Mouse (Mus musculus) forebrain, embryonic 15.5 days (tissue): Measurements from ENCODE around the gene Mlh1. TPM values are rescaled to one million over a fixed set of nuclear protein-coding genes. Genes with fewer than 3 reads are reported as not detected.

Experiments
- ATAC-seq: fragments of 200-750 bp; cut with Nextera tagmentation; replicated peaks from 2 replicates; pipeline ENCODE4 v1.8.0; 2017; ENCODE audit warnings: mild to moderate bottlenecking, moderate TSS enrichment, moderate library complexity
- H3K27ac ChIP-seq: fragments of 300-500 bp; sonication (generic); replicated peaks from 2 replicates; pipeline ENCODE4 v1.5.1; 2015; ENCODE audit warnings: mild to moderate bottlenecking, inconsistent platforms
- H3K27me3 ChIP-seq: fragments of 300-500 bp; sonication (generic); 2 replicates; pipeline ENCODE4 v1.6.1; 2015; ENCODE audit warnings: inconsistent platforms
- H3K36me3 ChIP-seq: fragments of 300-500 bp; sonication (generic); 2 replicates; pipeline ENCODE4 v1.6.1; 2015; ENCODE audit warnings: mild to moderate bottlenecking, inconsistent platforms
- H3K4me1 ChIP-seq: fragments of 300-500 bp; sonication (generic); 2 replicates; pipeline ENCODE4 v1.6.1; 2015; ENCODE audit warnings: inconsistent platforms
- H3K4me2 ChIP-seq: fragments of 300-500 bp; sonication (generic); replicated peaks from 2 replicates; pipeline ENCODE4 v1.6.1; 2015; ENCODE audit warnings: mild to moderate bottlenecking, inconsistent platforms
- H3K4me3 ChIP-seq: fragments of 300-500 bp; sonication (generic); 2 replicates; pipeline ENCODE4 v1.5.1; 2015; ENCODE audit warnings: mild to moderate bottlenecking, inconsistent platforms
- H3K9ac ChIP-seq: fragments of 300-500 bp; sonication (generic); replicated peaks from 2 replicates; pipeline ENCODE4 v1.6.1; 2015; ENCODE audit warnings: mild to moderate bottlenecking, inconsistent platforms
- H3K9me3 ChIP-seq: fragments of 300-500 bp; sonication (generic); 2 replicates; pipeline ENCODE4 v1.6.1; 2016; ENCODE audit warnings: inconsistent platforms
- WGBS: fragments of 180-500 bp; shearing (Covaris S2); methylation state at CpG from one replicate; pipeline ENCODE4 v1.1.7; 2015; ENCODE audit warnings: mixed read lengths; 5-methylcytosine and 5-hydroxymethylcytosine counted together
- polyA plus RNA-seq: library from polyadenylated mRNA; unstranded; fragments of >200 nt; fragmentation: Nextera tagmentation; extraction: Ambion mirVana; gene quantifications from 2 replicates; pipeline ENCODE4 v1.2.1, GENCODE M21; 2015

Mlh1 gene
- polyA plus RNA-seq, 1 experiment from 2014 or later, result 34.2 TPM

- Histone ChIP-seq H3K4me1 (no peaks in the 10 kb centered on the region), H3K9ac (no peak overlapping the region), H3K27me3 (no peaks in the 10 kb centered on the region), H3K9me3 (no peaks in the 10 kb centered on the region), H3K4me3 (no peak overlapping the region), H3K36me3 (peaks cover 44% of the 10 kb centered on the region), H3K27ac (no peak overlapping the region), H3K4me2 (no peak overlapping the region)
- 79% methylated on average over 4 of the region's 4 CpGs for WGBS
- no peak for ATAC-seq
Measured at GRCm38 (mm10) chr9:111239821-111240220, 31.8 kb downstream of the Mlh1 start.

GRCm38 (mm10) chr9:111237726-111238125 is 33.9 kb downstream of the Mlh1 start:
- peaks cover 59% of the 10 kb centered on the region for H3K36me3 ChIP-seq

DNA sequence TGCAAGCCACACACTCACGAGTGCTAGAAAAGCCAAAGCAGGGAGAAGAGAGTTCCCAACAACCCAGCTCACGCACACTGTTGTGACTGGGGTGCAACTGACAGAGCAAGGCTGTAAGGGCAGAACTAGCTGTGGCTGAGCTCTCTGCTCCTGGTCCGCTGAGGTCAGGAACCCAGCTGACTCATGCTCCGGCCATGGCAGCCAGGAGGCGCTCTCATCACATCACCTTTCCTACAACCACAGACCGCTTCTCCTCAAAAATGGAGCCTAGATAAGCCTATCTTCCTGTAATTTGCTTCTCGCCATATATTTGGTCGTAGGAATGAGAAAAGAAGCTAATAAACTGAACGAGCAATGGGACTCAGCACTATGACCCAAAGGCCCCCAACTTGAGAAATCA is 36.9 kb downstream of the Mlh1 start:
- Histone ChIP-seq H3K27ac (no peak overlapping the region), H3K4me1 (no peaks in the 10 kb centered on the region), H3K9me3 (no peaks in the 10 kb centered on the region), H3K9ac (no peak overlapping the region), H3K4me3 (no peak overlapping the region), H3K36me3 (peaks cover 64% of the 10 kb centered on the region), H3K4me2 (no peak overlapping the region), H3K27me3 (no peaks in the 10 kb centered on the region)
- WGBS, result 90% methylated on average over 9 of the region's 9 CpGs
- ATAC-seq, result no peak

More at GRCm38 (mm10) chr9:111237726-111238125, 33.9 kb downstream of the Mlh1 start:
- Histone ChIP-seq H3K9ac (no peak overlapping the region), H3K27me3 (no peaks in the 10 kb centered on the region), H3K4me1 (no peaks in the 10 kb centered on the region), H3K9me3 (no peaks in the 10 kb centered on the region), H3K4me2 (no peak overlapping the region), H3K4me3 (no peak overlapping the region), H3K27ac (no peak overlapping the region)
- no peak for ATAC-seq

GRCm38 (mm10) chr9:111228446-111228845 is 43.1 kb downstream of the Mlh1 start:
- Histone ChIP-seq H3K4me3 (no peak overlapping the region), H3K36me3 (peaks cover 68% of the 10 kb centered on the region), H3K27ac (no peak overlapping the region), H3K9me3 (no peaks in the 10 kb centered on the region), H3K27me3 (no peaks in the 10 kb centered on the region), H3K4me1 (no peaks in the 10 kb centered on the region), H3K4me2 (no peak overlapping the region), H3K9ac (no peak overlapping the region)
- WGBS, result 95% methylated on average over 5 of the region's 5 CpGs
- no peak for ATAC-seq

- no peaks in the 10 kb centered on the region for H3K4me1 ChIP-seq
- H3K9ac ChIP-seq, result no peak overlapping the region
- H3K27ac ChIP-seq, result no peak overlapping the region
- ATAC-seq, result no peak
- H3K36me3 ChIP-seq, result peaks cover 57% of the 10 kb centered on the region
- no peaks in the 10 kb centered on the region for H3K27me3 ChIP-seq
- H3K4me3 ChIP-seq, result no peak overlapping the region
- H3K4me2 ChIP-seq, result no peak overlapping the region
- no peaks in the 10 kb centered on the region for H3K9me3 ChIP-seq
- 96% methylated on average over 5 of the region's 5 CpGs for WGBS
Measured at GRCm38 (mm10) chr9:111223406-111223805, 48.2 kb downstream of the Mlh1 start.

DNA sequence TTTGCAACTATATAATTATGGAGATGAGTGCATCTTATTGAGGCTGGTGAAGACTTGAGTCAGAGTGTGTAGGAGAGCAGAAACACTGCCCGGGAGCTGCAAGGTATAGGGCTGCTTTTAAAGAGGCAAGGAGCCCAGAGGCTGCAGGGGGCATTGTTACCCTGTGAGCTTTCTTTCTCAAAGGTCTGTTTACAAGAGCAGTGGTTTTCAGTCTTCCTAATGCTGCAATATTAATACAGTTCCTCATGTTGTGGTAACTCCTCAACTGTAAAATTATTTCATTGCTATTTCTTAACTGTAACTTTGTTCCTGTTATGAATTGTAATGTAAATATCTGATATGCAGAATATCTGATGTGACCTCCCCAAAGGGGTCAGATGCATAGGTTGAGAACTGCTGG is 50.0 kb downstream of the Mlh1 start:
- peaks cover 53% of the 10 kb centered on the region for H3K36me3 ChIP-seq
- no peaks in the 10 kb centered on the region for H3K9me3 ChIP-seq
- no peaks in the 10 kb centered on the region for H3K27me3 ChIP-seq
- no peak overlapping the region for H3K27ac ChIP-seq
- H3K4me2 ChIP-seq, result no peak overlapping the region
- H3K4me1 ChIP-seq, result no peaks in the 10 kb centered on the region
- 97% methylated on average over 1 of the region's 1 CpGs for WGBS
- no peak for ATAC-seq
- H3K9ac ChIP-seq, result no peak overlapping the region
- no peak overlapping the region for H3K4me3 ChIP-seq

GRCm38 (mm10) chr9:111220551-111221080 is 51.0 kb downstream of the Mlh1 start:
- 91% methylated on average over 5 of the region's 5 CpGs for WGBS
- Histone ChIP-seq H3K27me3 (no peaks in the 10 kb centered on the region), H3K36me3 (peaks cover 54% of the 10 kb centered on the region), H3K4me3 (no peak overlapping the region), H3K4me1 (no peaks in the 10 kb centered on the region), H3K27ac (no peak overlapping the region), H3K9ac (no peak overlapping the region), H3K9me3 (no peaks in the 10 kb centered on the region), H3K4me2 (no peak overlapping the region)
- ATAC-seq, result no peak

- Histone ChIP-seq H3K9ac (no peak overlapping the region), H3K27ac (no peak overlapping the region), H3K36me3 (peaks cover 26% of the 10 kb centered on the region), H3K4me3 (no peak overlapping the region), H3K4me2 (no peak overlapping the region), H3K9me3 (no peaks in the 10 kb centered on the region), H3K27me3 (no peaks in the 10 kb centered on the region), H3K4me1 (no peaks in the 10 kb centered on the region)
- ATAC-seq, result no peak
Measured at GRCm38 (mm10) chr9:111216424-111216823, 55.2 kb downstream of the Mlh1 start.

GRCm38 (mm10) chr9:111213501-111213900 is 58.1 kb downstream of the Mlh1 start:
- no peak overlapping the region for H3K9ac ChIP-seq
- whole genome bisulfite sequencing, result 78% methylated on average over 6 of the region's 6 CpGs
- H3K4me2 ChIP-seq, result no peak overlapping the region
- no peak overlapping the region for H3K4me3 ChIP-seq
- H3K9me3 ChIP-seq, result no peaks in the 10 kb centered on the region
- H3K4me1 ChIP-seq, result no peaks in the 10 kb centered on the region
- peaks cover 15% of the 10 kb centered on the region for H3K36me3 ChIP-seq
- no peak overlapping the region for H3K27ac ChIP-seq
- H3K27me3 ChIP-seq, result no peaks in the 10 kb centered on the region
- ATAC-seq, result no peak

DNA sequence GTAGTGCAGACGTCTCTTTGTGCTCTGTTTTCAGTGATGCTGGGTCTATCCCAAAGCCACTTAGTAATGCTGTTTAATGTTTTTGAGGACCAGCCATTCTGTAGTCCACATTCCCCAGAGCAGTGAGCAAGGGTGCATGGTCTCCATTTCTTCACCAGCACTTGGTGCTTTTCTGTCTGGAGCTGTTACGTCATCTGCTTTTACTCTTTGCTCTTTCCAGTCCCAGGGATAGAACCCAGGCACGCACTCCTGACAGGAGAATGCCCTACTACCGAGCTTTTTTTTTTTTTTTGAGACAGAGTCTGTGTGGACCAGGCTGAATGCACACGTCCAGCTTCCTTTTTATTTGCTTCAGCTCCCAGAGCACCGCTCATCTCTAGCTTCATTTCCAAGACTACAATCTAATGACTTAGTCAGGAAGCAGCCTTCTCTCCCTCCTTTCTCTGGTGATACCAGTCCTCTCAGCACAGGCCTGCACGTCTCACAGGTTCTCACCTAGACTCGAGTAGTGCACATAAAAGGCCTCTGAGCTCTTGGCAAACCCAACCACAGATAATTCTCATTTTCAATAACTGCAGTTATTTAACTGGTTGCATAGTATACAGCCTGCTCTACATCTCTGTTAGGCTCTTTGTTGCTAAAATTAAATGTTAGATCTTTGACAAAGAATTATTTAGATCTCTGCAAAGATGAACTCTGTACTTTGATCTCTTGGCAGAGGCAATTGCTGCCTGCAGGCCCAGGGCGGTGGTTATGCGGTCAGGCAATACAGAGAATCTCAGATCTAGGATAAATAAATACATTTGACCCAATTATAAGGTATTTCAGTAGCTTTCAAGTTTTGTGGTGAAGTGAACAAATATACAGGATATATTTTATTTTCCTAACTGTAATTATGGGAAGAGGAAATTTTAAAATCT is 60.2 kb downstream of the Mlh1 start:
- ATAC-seq, result no peak
- H3K27me3 ChIP-seq, result no peaks in the 10 kb centered on the region
- no peak overlapping the region for H3K9ac ChIP-seq
- H3K9me3 ChIP-seq, result no peaks in the 10 kb centered on the region
- H3K4me2 ChIP-seq, result no peak overlapping the region
- H3K27ac ChIP-seq, result no peak overlapping the region
- H3K4me3 ChIP-seq, result no peak overlapping the region
- H3K36me3 ChIP-seq, result peaks cover 9% of the 10 kb centered on the region
- no peaks in the 10 kb centered on the region for H3K4me1 ChIP-seq
- WGBS, result 82% methylated on average over 10 of the region's 10 CpGs

DNA sequence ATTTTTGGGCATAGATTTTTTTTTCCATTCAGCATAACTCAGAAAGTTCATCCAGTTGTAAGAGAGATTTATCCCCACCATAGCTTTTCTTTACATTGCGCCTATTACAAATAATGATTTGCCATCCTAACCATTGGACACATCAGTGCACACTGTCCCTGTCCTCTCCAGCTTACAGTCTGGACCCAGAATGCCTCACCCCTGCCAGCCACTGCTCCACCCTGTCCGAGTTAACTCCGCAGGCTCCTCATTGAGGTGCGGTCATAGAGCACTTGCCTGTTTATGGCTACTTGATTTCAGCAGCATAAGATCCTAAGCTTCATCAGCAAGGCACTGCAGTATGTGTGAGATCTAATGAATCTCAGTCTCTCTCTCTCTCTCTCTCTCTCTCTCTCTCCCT is 61.2 kb downstream of the Mlh1 start:
- no peaks in the 10 kb centered on the region for H3K9me3 ChIP-seq
- H3K9ac ChIP-seq, result no peak overlapping the region
- H3K27me3 ChIP-seq, result no peaks in the 10 kb centered on the region
- no peak for ATAC-seq
- 86% methylated on average over 4 of the region's 4 CpGs for WGBS
- no peaks in the 10 kb centered on the region for H3K4me1 ChIP-seq
- H3K36me3 ChIP-seq, result peaks cover 8% of the 10 kb centered on the region; the same call in 1 of the 2 replicates
- H3K4me2 ChIP-seq, result no peak overlapping the region
- no peak overlapping the region for H3K27ac ChIP-seq
- H3K4me3 ChIP-seq, result no peak overlapping the region

GRCm38 (mm10) chr9:111209158-111209699 is 62.4 kb downstream of the Mlh1 start:
- no peak for ATAC-seq
- H3K4me3 ChIP-seq, result no peak overlapping the region
- peaks cover 8% of the 10 kb centered on the region; the same call in 1 of the 2 replicates for H3K36me3 ChIP-seq
- no peak overlapping the region for H3K4me2 ChIP-seq
- no peaks in the 10 kb centered on the region for H3K9me3 ChIP-seq
- no peak overlapping the region for H3K9ac ChIP-seq
- no peaks in the 10 kb centered on the region for H3K27me3 ChIP-seq
- H3K27ac ChIP-seq, result no peak overlapping the region
- no peaks in the 10 kb centered on the region for H3K4me1 ChIP-seq
- 97% methylated on average over 7 of the region's 7 CpGs for WGBS
